Mouse (Mus musculus) left cerebral cortex, postnatal 4 days (tissue): ENCODE data around the gene Trp53tg5. TPM values are rescaled to one million over a fixed set of nuclear protein-coding genes. Genes with fewer than 3 reads are reported as not detected.

Experiments used
- DNase-seq: peaks from one replicate; pipeline ENCODE4 v3.0.0-alpha.2; 2022
- intact Hi-C: fragments of 180-260 bp; cut with DNase I; formaldehyde crosslinking; loops from one replicate; pipeline ENCODE4 v1.15.1; 2025
- total RNA-seq, 2 experiments: library from RNA; stranded (reverse); gene quantifications; 2 replicates each; pipeline ENCODE4 v1.2.3; 2021

The Trp53tg5 gene
- total RNA-seq, 2 experiments from 2014 or later: not detected

- intact Hi-C loops: no loop called here
- peak; percentile 88 for DNase-seq
Observed at GRCm38 (mm10) chr2:164496847-164497690, 23.5 kb upstream of the Trp53tg5 start, which contains the start of gene Pigt. Gene Pigt, plus strand, starts transcription at chr2:164497520.

GRCm38 (mm10) chr2:164496331-164496730 lies 22.8 kb upstream of the Trp53tg5 start:
- no peak for DNase-seq
- intact Hi-C loops: no loop called here

GRCm38 (mm10) chr2:164494126-164494525 lies 20.6 kb upstream of the Trp53tg5 start:
- DNase-seq: peak; percentile 52
- intact Hi-C loops: no loop called here

- peak; percentile 88 for DNase-seq
- intact Hi-C loops: no loop called here
Observed at GRCm38 (mm10) chr2:164487812-164488211, 14.3 kb upstream of the Trp53tg5 start.

- intact Hi-C loops: no loop called here
- DNase-seq: no peak
Observed at GRCm38 (mm10) chr2:164487115-164487527, 13.6 kb upstream of the Trp53tg5 start.

GRCm38 (mm10) chr2:164486258-164487114 lies 13.0 kb upstream of the Trp53tg5 start:
- DNase-seq: peak; percentile 48
- intact Hi-C loops: no loop called here

- DNase-seq: no peak
Observed at GRCm38 (mm10) chr2:164485681-164486257, 12.2 kb upstream of the Trp53tg5 start, which contains the start of gene Dbndd2. Gene Dbndd2, plus strand, starts transcription at chr2:164486106.

GRCm38 (mm10) chr2:164470254-164470653 lies 3.3 kb downstream of the Trp53tg5 start:
- intact Hi-C loops: no loop called here
- peak; percentile 59 for DNase-seq

More at GRCm38 (mm10) chr2:164485681-164486257, 12.2 kb upstream of the Trp53tg5 start, which contains the start of gene Dbndd2:
- intact Hi-C loops: no loop called here

- DNase-seq: no peak
- intact Hi-C loops: no loop called here
Observed at GRCm38 (mm10) chr2:164466787-164467186, 6.7 kb downstream of the Trp53tg5 start.

GRCm38 (mm10) chr2:164465161-164465560 lies 8.4 kb downstream of the Trp53tg5 start:
- intact Hi-C loops: no loop called here
- no peak for DNase-seq

GRCm38 (mm10) chr2:164460745-164461551 lies 12.6 kb downstream of the Trp53tg5 start, which contains the start of gene Gm20458:
Gene Gm20458, plus strand, starts transcription at chr2:164460967.
- DNase-seq: peak; percentile 96
- intact Hi-C loops: no loop called here

GRCm38 (mm10) chr2:164458535-164458934 lies 15.0 kb downstream of the Trp53tg5 start:
- intact Hi-C loops: loop anchor here (5.0 kb wide), 1 partner anchor 41 kb away; no protein-coding TSS in a partner anchor
- no peak for DNase-seq

- no peak for DNase-seq
- intact Hi-C loops: loop anchor here (5.0 kb wide), 1 partner anchor 41 kb away; no protein-coding TSS in a partner anchor
Observed at GRCm38 (mm10) chr2:164457942-164458341, 15.6 kb downstream of the Trp53tg5 start.

- intact Hi-C loops: loop anchor here (5.0 kb wide), 1 partner anchor 40 kb away; no protein-coding TSS in a partner anchor
- DNase-seq: no peak
Observed at GRCm38 (mm10) chr2:164456864-164457300, 16.6 kb downstream of the Trp53tg5 start, which contains the start of gene Sys1. Gene Sys1, plus strand, starts transcription at chr2:164456964.

GRCm38 (mm10) chr2:164456413-164456812 lies 17.1 kb downstream of the Trp53tg5 start:
- no peak for DNase-seq
- intact Hi-C loops: loop anchor here (5.0 kb wide), 1 partner anchor 39 kb away; no protein-coding TSS in a partner anchor

GRCm38 (mm10) chr2:164455421-164456190 lies 17.9 kb downstream of the Trp53tg5 start:
- DNase-seq: no peak
- intact Hi-C loops: loop anchor here (5.0 kb wide), 1 partner anchor 38 kb away; no protein-coding TSS in a partner anchor

- no peak for DNase-seq
- intact Hi-C loops: loop anchor here (5.0 kb wide), 1 partner anchor 38 kb away; no protein-coding TSS in a partner anchor
Observed at GRCm38 (mm10) chr2:164454846-164455245, 18.7 kb downstream of the Trp53tg5 start.

- no peak for DNase-seq
- intact Hi-C loops: no loop called here
Observed at GRCm38 (mm10) chr2:164453887-164454500, 19.5 kb downstream of the Trp53tg5 start.
